In genomic region chr1:33724516-33724915, GRCm38 (mm10) we compare ENCODE assay signal across 24 mouse cellular contexts. TPM values are rescaled to one million over a fixed set of nuclear protein-coding genes. Genes with fewer than 3 reads are reported as not detected.
A peak's percentile ranks its signal among the peaks of the same experiment; 100 is the strongest.
DNase-seq lines count a peak whose midpoint lies in the region; ATAC-seq and TF ChIP-seq lines count a peak whose summit lies in the region.
"Had no signal": no experiment of that assay in that cellular context is flagged by ENCODE, and none has a peak within 500 bp of the region (broad histone marks: within the 10 kb centered on the region; RNA-seq: fewer than 3 reads in every experiment).

No protein-coding gene starts in this region.

- TF ChIP-seq POLR2A in myocyte (IDR thresholded peaks at IDR 0.05; ENCODE audit: insufficient read length, low read depth) = no peak

- no peak overlapping the region for H3K4me3 ChIP-seq in gastrocnemius, adult 2 months
- H3K4me3 ChIP-seq in myocyte = no peak overlapping the region
- no peak overlapping the region for H3K4me3 ChIP-seq in forebrain, embryonic 15.5 days
- H3K4me3 ChIP-seq: erythroblast, embryonic 14.5 days; forebrain, embryonic 10.5 days; forebrain, embryonic 13.5 days; hindbrain, embryonic 12.5 days; hindbrain, embryonic 15.5 days had no signal

- H3K4me1 ChIP-seq in forebrain, embryonic 15.5 days = peaks cover 20% of the 10 kb centered on the region

- H3K36me3 ChIP-seq in myocyte (ENCODE audit: control insufficient read depth, insufficient read depth) = peaks cover 43% of the 10 kb centered on the region
- H3K36me3 ChIP-seq in forebrain, embryonic 15.5 days = peaks cover 60% of the 10 kb centered on the region
- H3K36me3 ChIP-seq: G1E had no signal

- no peaks in the 10 kb centered on the region for H3K9me3 ChIP-seq in forebrain, embryonic 15.5 days
- H3K9me3 ChIP-seq: forebrain, embryonic 10.5 days; forebrain, embryonic 13.5 days; hindbrain, embryonic 12.5 days; hindbrain, embryonic 15.5 days had no signal

- no peaks in the 10 kb centered on the region for H3K27me3 ChIP-seq in myocyte (ENCODE audit: control insufficient read depth, insufficient read depth, insufficient read length)
- no peaks in the 10 kb centered on the region for H3K27me3 ChIP-seq in forebrain, embryonic 15.5 days
- H3K27me3 ChIP-seq: CH12.LX; forebrain, embryonic 13.5 days; hindbrain, embryonic 12.5 days; hindbrain, embryonic 15.5 days had no signal

- no peak overlapping the region for H3K27ac ChIP-seq in gastrocnemius, adult 2 months
- H3K27ac ChIP-seq in forebrain, embryonic 15.5 days (replicated peaks) = no peak overlapping the region
- H3K27ac ChIP-seq: forebrain, embryonic 10.5 days; forebrain, embryonic 13.5 days; hindbrain, embryonic 12.5 days; hindbrain, embryonic 15.5 days had no signal

- peak; percentile 30 for DNase-seq in gastrocnemius, adult 2 months
- no peak for DNase-seq in gastrocnemius, postnatal 14 days
- peak; percentile 89 for DNase-seq in 3T3-L1 (ENCODE audit: low read depth, low spot score)
- DNase-seq in adipocyte (ENCODE audit: low spot score) = peak; percentile 49
- DNase-seq: adrenal gland, postnatal 10 days; adrenal gland, postnatal 36 days; B cell, adult 2 months; cerebellum, adult 18-20 months; cerebellum, adult 9-10 months; cerebellum, postnatal 14 days; forebrain, postnatal 0 days; gastrocnemius, postnatal 36 days had no signal

- H3K79me2 ChIP-seq in myocyte (ENCODE audit: control insufficient read depth, insufficient read depth) = peaks cover 12% of the 10 kb centered on the region

- H3ac ChIP-seq in myocyte (ENCODE audit: control insufficient read depth, insufficient read length) = no peak overlapping the region

- intact Hi-C loops in gastrocnemius, adult 2 months (cut with DNase I) = loop anchor here (5.0 kb wide), 1 partner anchor 52 kb away; no protein-coding TSS in a partner anchor
- intact Hi-C loops in gastrocnemius, postnatal 14 days (cut with DNase I; ENCODE audit: low total_unique reads) = no loop called here

- H3K9ac ChIP-seq in forebrain, embryonic 15.5 days (replicated peaks) = no peak overlapping the region
- H3K9ac ChIP-seq: forebrain, embryonic 13.5 days; forebrain, postnatal 0 days; hindbrain, embryonic 12.5 days; hindbrain, embryonic 15.5 days had no signal

- WGBS in forebrain, embryonic 15.5 days = 90% methylated on average over 6 of the region's 6 CpGs

- no peak for TF ChIP-seq CTCF in gastrocnemius, adult 2 months (IDR thresholded peaks at IDR 0.05)

- no peak for ATAC-seq in forebrain, embryonic 15.5 days (replicated peaks)
- no peak for ATAC-seq in erythroblast, adult 5-6 weeks (replicated peaks; ENCODE audit: low FRiP score, poor library complexity, severe bottlenecking)
- ATAC-seq: activated CD4-positive, CD25-positive, alpha-beta regulatory T cell, adult 4 months; forebrain, embryonic 13.5 days; forebrain, postnatal 0 days; intestine, postnatal 0 days had no signal

- H3K4me2 ChIP-seq in myocyte (ENCODE audit: low read depth) = peak overlapping the region; percentile 10
- no peak overlapping the region for H3K4me2 ChIP-seq in forebrain, embryonic 15.5 days (replicated peaks)
- H3K4me2 ChIP-seq: forebrain, embryonic 13.5 days; hindbrain, embryonic 12.5 days; hindbrain, embryonic 15.5 days had no signal

TF ChIP-seq in myocyte, 11 proteins besides CTCF, POLR2A, EP300 and RAD21:
- 0 out of 2 replicates have a peak, but pooled peaks have one; percentile 7 for TF ChIP-seq CEBPB (IDR thresholded peaks at IDR 0.05; ENCODE audit: insufficient read depth, poor library complexity, severe bottlenecking)
- TF ChIP-seq TCF3 (IDR thresholded peaks at IDR 0.05; ENCODE audit: insufficient read length, low read depth) = no peak

RNA-seq across cellular contexts. Expression of gene Rab23, which starts 4.8 kb away (rescaled TPM):
- 1 to 10 TPM; 4.1 to 5.9 TPM for total RNA-seq in gastrocnemius, adult 2 months (2021)
- total RNA-seq in gastrocnemius, postnatal 14 days (2021) = 1 to 10 TPM; 6.5 to 7.0 TPM
- 8.7 TPM for polyA plus RNA-seq in myocyte (2012; fragmentation: generic; extraction: Trizol)
- 35.3 and 36.3 TPM in 2 replicates for polyA plus RNA-seq in forebrain, embryonic 15.5 days (2015; fragmentation: Nextera tagmentation; extraction: Ambion mirVana)
- total RNA-seq in erythroblast, adult 5-6 weeks (2015; ENCODE audit: low replicate concordance) = 0.63 and 1.2 TPM in 2 replicates
- total RNA-seq in erythroblast, adult 5-6 weeks (2017; ENCODE audit: low replicate concordance) = 5.5 TPM in 1 of 2 replicates, not detected in the other
- polyA plus RNA-seq: G1E had no signal

RNA-seq across cellular contexts. Expression of gene Bag2, which starts 33.1 kb away (rescaled TPM):
- 10 to 100 TPM; 13.7 to 21.4 TPM for total RNA-seq in gastrocnemius, adult 2 months (2021)
- 10 to 100 TPM; 16.6 to 24.6 TPM for total RNA-seq in gastrocnemius, postnatal 14 days (2021)
- polyA plus RNA-seq in myocyte (2012; fragmentation: generic; extraction: Trizol) = 37.3 TPM
- polyA plus RNA-seq in forebrain, embryonic 15.5 days (2015; fragmentation: Nextera tagmentation; extraction: Ambion mirVana) = 23.7 and 25.0 TPM in 2 replicates
- total RNA-seq in erythroblast, adult 5-6 weeks (2015; ENCODE audit: low replicate concordance) = 10.8 and 17.6 TPM in 2 replicates
- 7.1 and 9.0 TPM in 2 replicates for total RNA-seq in erythroblast, adult 5-6 weeks (2017; ENCODE audit: low replicate concordance)

RNA-seq across cellular contexts. Expression of gene Prim2, which starts 54.9 kb away (rescaled TPM):
- total RNA-seq in gastrocnemius, adult 2 months (2021) = 1 to 10 TPM; 1.2 to 1.3 TPM
- 1 to 10 TPM; 1.8 to 2.7 TPM for total RNA-seq in gastrocnemius, postnatal 14 days (2021)
- 8.2 TPM for polyA plus RNA-seq in myocyte (2012; fragmentation: generic; extraction: Trizol)
- 33.5 and 35.0 TPM in 2 replicates for polyA plus RNA-seq in forebrain, embryonic 15.5 days (2015; fragmentation: Nextera tagmentation; extraction: Ambion mirVana)
- total RNA-seq in erythroblast, adult 5-6 weeks (2015; ENCODE audit: low replicate concordance) = 22.3 and 26.5 TPM in 2 replicates
- 37.0 and 42.5 TPM in 2 replicates for total RNA-seq in erythroblast, adult 5-6 weeks (2017; ENCODE audit: low replicate concordance)

Comparison
In these comparisons a context has a peak if more than half of its experiments do, and no peak if none do; other contexts are left out.
1. RNA of gene Prim2, which starts 54.9 kb away (total RNA-seq): 22.3 to 42.5 TPM in erythroblast, adult 5-6 weeks; 1.8 to 2.7 TPM in gastrocnemius, postnatal 14 days and 1.2 to 1.3 TPM in gastrocnemius, adult 2 months; every median in the first group is over 4 times any median in the second.